Mouse (Mus musculus) heart, embryonic 13.5 days (tissue): Measurements from ENCODE around the gene Zfp583. TPM values are rescaled to one million over a fixed set of nuclear protein-coding genes. Genes with fewer than 3 reads are reported as not detected.
"Not testable (repeated sequence)": the region's sequence is repeated elsewhere in the genome, so short reads cannot be mapped to it uniquely, and the experiment has no call there.

Experiments
- ATAC-seq: fragments of 200-750 bp; cut with Nextera tagmentation; 2 replicates; pipeline ENCODE4 v1.8.0; 2017; ENCODE audit warnings: moderate TSS enrichment; ENCODE audit not compliant: insufficient number of reproducible peaks, low FRiP score, low TSS enrichment; ENCODE audit errors: extremely low read depth
- H3K27ac ChIP-seq: fragments of 300-500 bp; sonication (generic); replicated peaks from 2 replicates; pipeline ENCODE4 v1.5.1; 2015; ENCODE audit warnings: moderate library complexity, mild to moderate bottlenecking, inconsistent platforms
- H3K27me3 ChIP-seq: fragments of 300-500 bp; sonication (generic); replicated peaks from 2 replicates; pipeline ENCODE4 v1.6.1; 2015; ENCODE audit warnings: mild to moderate bottlenecking, inconsistent platforms
- H3K36me3 ChIP-seq: fragments of 300-500 bp; sonication (generic); 2 replicates; pipeline ENCODE4 v1.6.1; 2015; ENCODE audit warnings: mild to moderate bottlenecking, inconsistent platforms
- H3K4me1 ChIP-seq: fragments of 300-500 bp; sonication (generic); 2 replicates; pipeline ENCODE4 v1.6.1; 2015; ENCODE audit warnings: inconsistent platforms
- H3K4me2 ChIP-seq: fragments of 300-500 bp; sonication (generic); 2 replicates; pipeline ENCODE4 v1.6.1; 2015; ENCODE audit warnings: inconsistent platforms, mild to moderate bottlenecking, moderate library complexity
- H3K4me3 ChIP-seq: fragments of 300-500 bp; sonication (generic); 2 replicates; pipeline ENCODE4 v1.5.1; 2015; ENCODE audit warnings: moderate library complexity, mild to moderate bottlenecking, inconsistent platforms
- H3K9ac ChIP-seq: fragments of 300-500 bp; sonication (generic); 2 replicates; pipeline ENCODE4 v1.6.1; 2015; ENCODE audit warnings: inconsistent platforms, mild to moderate bottlenecking, moderate library complexity
- H3K9me3 ChIP-seq: fragments of 300-500 bp; sonication (generic); 2 replicates; pipeline ENCODE4 v1.6.1; 2016; ENCODE audit warnings: inconsistent platforms
- WGBS: fragments of 180-500 bp; shearing (Covaris S2); methylation state at CpG from one replicate; pipeline ENCODE4 v1.1.7; 2015; ENCODE audit warnings: mixed read lengths; 5-methylcytosine and 5-hydroxymethylcytosine counted together
- polyA plus RNA-seq: library from polyadenylated mRNA; unstranded; fragments of >200 nt; fragmentation: Nextera tagmentation; extraction: Ambion mirVana; gene quantifications from 2 replicates; pipeline ENCODE4 v1.2.1, GENCODE M21; 2015

Gene Zfp583
- 2.7 and 4.6 TPM in 2 replicates for polyA plus RNA-seq

- peak within 1 kb of the TSS; percentile 93 for H3K9ac ChIP-seq
These were observed at the start of gene Zfp583 for GRCm38 (mm10) chr7:6331233-6331956. TSS of gene Zfp583 (minus strand) at chr7:6331285.

DNA sequence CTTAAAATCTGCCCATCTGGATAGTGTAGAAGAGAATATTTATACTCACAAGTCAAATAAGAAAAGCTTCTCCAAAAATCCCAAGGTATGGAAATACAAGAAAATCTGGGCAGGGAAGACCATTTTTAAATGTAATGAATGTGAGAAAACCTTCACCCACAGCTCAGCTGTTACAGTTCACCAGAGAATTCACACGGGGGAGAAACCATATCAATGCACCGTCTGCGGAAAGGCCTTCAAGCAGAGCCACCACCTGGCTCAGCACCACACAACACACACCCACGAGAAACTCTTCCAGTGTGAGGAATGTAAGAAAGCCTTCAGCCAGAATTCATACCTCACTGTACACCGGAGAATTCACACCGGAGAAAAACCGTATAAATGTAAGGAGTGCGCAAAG is 47.4 kb upstream of the Zfp583 start:
- Histone ChIP-seq H3K27me3 (no peaks in the 10 kb centered on the region), H3K9me3 (no peaks in the 10 kb centered on the region), H3K4me2 (no peak overlapping the region), H3K4me3 (no peak overlapping the region), H3K9ac (no peak overlapping the region), H3K36me3 (peaks cover 5% of the 10 kb centered on the region), H3K4me1 (peaks cover 7% of the 10 kb centered on the region), H3K27ac (no peak overlapping the region)
- WGBS, result 80% methylated on average over 8 of the region's 8 CpGs
- ATAC-seq, result no peak

More at GRCm38 (mm10) chr7:6331233-6331956, at the start of gene Zfp583:
- Histone ChIP-seq H3K4me2 (peak within 1 kb of the TSS; percentile 84), H3K4me3 (peak within 1 kb of the TSS; percentile 72), H3K27ac (peak within 1 kb of the TSS; percentile 75), H3K36me3 (peaks cover 17% of the 10 kb centered on the region), H3K27me3 (no peaks in the 10 kb centered on the region), H3K4me1 (peaks cover 14% of the 10 kb centered on the region), H3K9me3 (no peaks in the 10 kb centered on the region)
- 5% methylated on average over 31 of the region's 31 CpGs for WGBS
- ATAC-seq, result peak; percentile 84

DNA sequence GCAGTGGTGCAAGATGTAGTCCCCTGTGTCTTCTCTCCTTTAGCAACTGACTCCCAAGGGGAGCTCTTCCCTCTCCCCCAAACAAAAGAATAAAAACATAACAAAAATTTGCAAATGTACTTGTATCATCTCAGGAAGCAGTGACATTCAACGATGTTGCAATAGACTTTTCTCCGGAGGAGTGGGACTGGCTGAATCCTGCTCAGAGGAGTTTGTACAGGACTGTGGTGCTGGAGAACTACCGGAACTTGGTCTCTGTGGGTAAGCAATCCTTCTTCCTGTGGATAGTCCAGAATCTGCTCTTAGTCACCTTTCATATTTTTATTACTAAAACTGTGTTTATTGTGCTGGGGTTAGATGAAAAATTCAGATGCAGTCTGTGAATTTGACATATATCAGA is 41.9 kb upstream of the Zfp583 start:
- no peak overlapping the region for H3K4me3 ChIP-seq
- no peaks in the 10 kb centered on the region for H3K27me3 ChIP-seq
- 81% methylated on average over 3 of the region's 3 CpGs for WGBS
- ATAC-seq, result no peak
- no peak overlapping the region for H3K9ac ChIP-seq
- H3K9me3 ChIP-seq, result no peaks in the 10 kb centered on the region
- no peak overlapping the region for H3K27ac ChIP-seq
- H3K4me1 ChIP-seq, result no peaks in the 10 kb centered on the region
- no peak overlapping the region for H3K4me2 ChIP-seq
- peaks cover 3% of the 10 kb centered on the region; the same call in 1 of the 2 replicates for H3K36me3 ChIP-seq

- Histone ChIP-seq H3K9me3 (no peaks in the 10 kb centered on the region), H3K4me1 (peaks cover 2% of the 10 kb centered on the region; the same call in 1 of the 2 replicates), H3K4me3 (no peak overlapping the region), H3K36me3 (0 out of 2 replicates have a peak, but pooled peaks cover 3% of the 10 kb centered on the region), H3K27ac (no peak overlapping the region), H3K4me2 (no peak overlapping the region), H3K27me3 (no peaks in the 10 kb centered on the region), H3K9ac (no peak overlapping the region)
- WGBS, result 72% methylated on average over 3 of the region's 3 CpGs
- ATAC-seq, result no peak
These were observed 38.4 kb upstream of the Zfp583 start for GRCm38 (mm10) chr7:6369460-6369859.

DNA sequence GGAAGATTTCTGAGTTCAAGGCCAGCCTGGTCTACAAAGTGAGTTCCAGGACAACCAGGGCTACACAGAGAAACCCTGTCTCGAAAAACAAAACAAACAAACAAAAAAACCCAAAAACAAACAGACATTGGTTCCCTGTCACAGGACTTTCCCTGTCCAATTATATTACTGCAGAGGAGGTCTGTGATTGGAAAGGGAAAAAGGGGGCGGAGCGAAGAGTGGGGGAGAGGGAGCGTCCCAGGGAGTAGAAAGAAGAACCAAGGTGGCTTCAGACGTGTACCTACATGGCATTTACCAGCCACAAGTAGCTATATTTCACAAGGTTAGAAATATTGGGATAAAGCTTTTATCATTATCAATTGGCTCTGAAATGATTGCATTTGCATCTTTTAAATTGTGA is 37.1 kb upstream of the Zfp583 start:
- not testable (repeated sequence) for H3K27me3 ChIP-seq, H3K4me2 ChIP-seq, H3K9me3 ChIP-seq, H3K36me3 ChIP-seq, H3K9ac ChIP-seq, ATAC-seq, H3K4me3 ChIP-seq, H3K27ac ChIP-seq
- 80% methylated on average over 5 of the region's 5 CpGs for WGBS
- H3K4me1 ChIP-seq, result peaks cover 12% of the 10 kb centered on the region

DNA sequence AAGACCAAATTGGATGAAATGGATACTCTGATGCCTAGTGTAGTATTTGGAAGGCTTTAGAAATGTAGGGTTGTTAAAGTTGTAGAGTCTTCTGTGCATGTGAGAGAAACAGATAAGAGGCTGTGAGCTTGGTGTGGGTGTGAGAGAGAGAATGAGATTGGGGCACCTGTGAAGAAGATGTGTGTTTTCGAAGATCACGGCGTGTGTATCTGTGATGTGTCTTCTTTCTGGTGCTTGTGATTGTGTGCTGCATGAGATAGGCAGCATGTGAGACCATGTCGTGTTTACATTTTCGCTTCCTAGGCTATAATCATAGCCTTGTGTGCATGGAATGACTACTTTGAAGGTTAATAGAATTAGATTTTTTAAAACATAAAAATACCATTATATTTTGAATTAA is 36.1 kb upstream of the Zfp583 start:
- ATAC-seq, result no peak
- H3K9me3 ChIP-seq, result no peaks in the 10 kb centered on the region
- no peak overlapping the region for H3K27ac ChIP-seq
- H3K9ac ChIP-seq, result no peak overlapping the region
- H3K4me3 ChIP-seq, result no peak overlapping the region
- no peaks in the 10 kb centered on the region for H3K27me3 ChIP-seq
- 88% methylated on average over 5 of the region's 5 CpGs for WGBS
- peaks cover 12% of the 10 kb centered on the region for H3K4me1 ChIP-seq
- H3K4me2 ChIP-seq, result no peak overlapping the region
- 0 out of 2 replicates have a peak, but pooled peaks cover 1% of the 10 kb centered on the region for H3K36me3 ChIP-seq

- no peak for ATAC-seq
- Histone ChIP-seq H3K36me3 (no peaks in the 10 kb centered on the region), H3K4me2 (no peak overlapping the region), H3K4me1 (peaks cover 16% of the 10 kb centered on the region), H3K9me3 (no peaks in the 10 kb centered on the region), H3K27me3 (no peaks in the 10 kb centered on the region), H3K9ac (no peak overlapping the region), H3K27ac (no peak overlapping the region), H3K4me3 (no peak overlapping the region)
- whole genome bisulfite sequencing, result 57% methylated on average over 1 of the region's 1 CpGs
These were observed 33.7 kb upstream of the Zfp583 start for GRCm38 (mm10) chr7:6364761-6365160.

DNA sequence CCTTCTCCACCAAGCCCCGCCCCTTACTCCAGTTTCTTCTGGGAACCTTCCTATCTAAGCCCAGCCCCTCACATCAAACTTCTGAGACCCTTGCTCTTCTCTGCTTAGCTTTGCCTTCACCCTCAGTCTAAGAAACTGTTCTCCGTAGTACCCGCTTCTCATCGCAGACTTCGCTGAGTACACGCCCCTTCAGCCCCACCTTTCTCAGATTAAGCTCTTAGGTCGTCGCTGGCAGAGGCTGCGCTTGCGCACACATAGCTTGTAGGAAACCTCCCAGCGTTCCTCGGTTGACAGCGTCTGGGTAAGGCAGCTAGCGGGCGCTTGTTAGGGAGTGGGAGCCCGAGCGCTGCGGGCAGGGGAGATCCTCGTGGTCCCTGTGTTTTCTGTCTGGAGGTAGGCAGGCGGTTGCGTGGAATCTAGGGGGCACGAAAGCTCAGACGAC is 32.0 kb upstream of the Zfp583 start, which contains the start of gene Zfp78:
TSS of gene Zfp78 (plus strand) at position 234 of the 442 bp plus-strand sequence.
- H3K36me3 ChIP-seq, result no peaks in the 10 kb centered on the region
- ATAC-seq, result peak; percentile 71
- under 1% methylated on average over 23 of the region's 23 CpGs for WGBS
- peaks cover 16% of the 10 kb centered on the region for H3K4me1 ChIP-seq
- H3K4me3 ChIP-seq, result peak within 1 kb of the TSS; percentile 70
- H3K9me3 ChIP-seq, result no peaks in the 10 kb centered on the region
- H3K4me2 ChIP-seq, result peak within 1 kb of the TSS; percentile 91
- H3K9ac ChIP-seq, result peak within 1 kb of the TSS; percentile 90
- no peaks in the 10 kb centered on the region for H3K27me3 ChIP-seq
- peak within 1 kb of the TSS; percentile 89 for H3K27ac ChIP-seq

GRCm38 (mm10) chr7:6362268-6363046 is 31.4 kb upstream of the Zfp583 start:
- Histone ChIP-seq H3K4me1 (peaks cover 16% of the 10 kb centered on the region), H3K27ac (peak overlapping the region; percentile 89), H3K4me3 (peak overlapping the region; percentile 70), H3K9ac (peak overlapping the region; percentile 90), H3K36me3 (no peaks in the 10 kb centered on the region), H3K9me3 (no peaks in the 10 kb centered on the region), H3K27me3 (no peaks in the 10 kb centered on the region), H3K4me2 (peak overlapping the region; percentile 91)
- ATAC-seq, result peak; percentile 88
- under 1% methylated on average over 37 of the region's 38 CpGs for WGBS

DNA sequence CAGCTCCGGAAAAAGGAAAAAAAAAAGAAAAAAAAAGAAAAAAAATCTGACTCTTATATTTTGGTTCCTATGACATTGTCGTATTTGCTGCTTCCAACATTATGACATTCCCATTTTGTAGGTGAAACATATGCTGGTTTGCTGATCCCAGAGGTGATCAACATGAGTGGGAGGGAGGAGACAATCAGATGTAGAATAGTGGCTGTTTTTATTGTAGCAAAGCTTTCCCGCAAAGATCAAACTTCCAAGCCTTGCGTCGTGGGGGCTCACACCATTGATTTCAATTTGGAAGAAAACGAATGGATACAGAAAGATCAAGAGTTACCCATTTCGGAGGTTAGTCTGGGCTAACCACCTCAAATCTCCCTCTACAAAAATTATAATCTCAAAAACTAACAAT is 30.7 kb upstream of the Zfp583 start:
- H3K27me3 ChIP-seq, result no peaks in the 10 kb centered on the region
- 24% methylated on average over 7 of the region's 7 CpGs for WGBS
- ATAC-seq, result no peak
- H3K4me3 ChIP-seq, result peak overlapping the region; percentile 70
- H3K4me1 ChIP-seq, result peaks cover 16% of the 10 kb centered on the region
- H3K36me3 ChIP-seq, result no peaks in the 10 kb centered on the region
- H3K9ac ChIP-seq, result peak overlapping the region; percentile 77
- H3K9me3 ChIP-seq, result no peaks in the 10 kb centered on the region
- H3K4me2 ChIP-seq, result peak overlapping the region; percentile 91
- H3K27ac ChIP-seq, result peak overlapping the region; percentile 89

DNA sequence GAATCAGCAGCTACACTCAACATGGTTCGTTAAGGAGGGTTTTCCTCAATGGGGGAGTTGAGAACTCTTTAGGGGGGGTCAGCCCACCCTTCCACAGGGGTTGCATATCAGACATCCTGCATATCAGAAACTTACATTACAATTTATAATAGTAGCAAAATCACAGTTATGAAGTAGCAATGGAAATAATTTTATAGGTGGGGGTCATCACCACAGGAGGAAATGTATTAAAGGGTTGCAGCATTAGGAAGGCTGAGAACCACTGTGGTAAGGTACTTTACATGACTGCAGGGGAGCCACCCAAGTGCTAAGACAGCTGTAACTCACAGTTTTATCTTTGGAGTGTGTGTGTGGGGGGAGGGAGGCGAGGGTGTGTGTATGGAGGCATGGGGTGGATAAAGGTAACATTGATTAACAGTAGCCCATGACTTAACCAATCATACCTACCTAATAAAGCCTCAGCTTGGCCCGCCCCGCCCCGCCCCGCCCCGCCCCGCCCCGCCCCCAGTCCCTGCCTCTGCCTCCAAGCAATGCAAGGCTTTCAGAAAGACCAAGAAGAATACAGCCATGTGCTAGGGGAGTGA is 29.5 kb upstream of the Zfp583 start:
- no peak for ATAC-seq
- H3K9ac ChIP-seq, result no peak overlapping the region
- H3K4me3 ChIP-seq, result no peak overlapping the region
- no peak overlapping the region for H3K27ac ChIP-seq
- WGBS, result 13% methylated on average over 8 of the region's 9 CpGs
- H3K9me3 ChIP-seq, result no peaks in the 10 kb centered on the region
- H3K36me3 ChIP-seq, result no peaks in the 10 kb centered on the region
- peaks cover 16% of the 10 kb centered on the region for H3K4me1 ChIP-seq
- H3K27me3 ChIP-seq, result no peaks in the 10 kb centered on the region
- H3K4me2 ChIP-seq, result no peak overlapping the region
